Mouse (Mus musculus) MEL-GATA-1-ER (cell line): ENCODE measurements at regions not wholly inside any gene's neighbourhood (a gene's known extent, or its start where the extent isn't known, plus 50 kb on each side); places are given as distances from the start of the nearest gene placed in this dataset.
"Not testable (repeated sequence)": the region's sequence is repeated elsewhere in the genome, so short reads cannot be mapped to it uniquely, and the experiment has no call there.

Experiments used
- DNase-seq: peaks from one replicate; pipeline ENCODE4 v3.0.0-alpha.2; 2012; ENCODE audit warnings: low read depth; ENCODE audit errors: extremely low read depth

GRCm38 (mm10) chr14:36155757-36156156 lies 61.0 kb downstream of the 4930474N05Rik start:
- DNase-seq, result no peak

- DNase-seq, result no peak
Measured at GRCm38 (mm10) chr14:36156175-36156574, 61.5 kb downstream of the 4930474N05Rik start.

- DNase-seq, result no peak
Measured at GRCm38 (mm10) chr14:36183701-36184100, 89.0 kb downstream of the 4930474N05Rik start.

GRCm38 (mm10) chr14:36196517-36196916 lies 101.8 kb downstream of the 4930474N05Rik start:
- DNase-seq, result no peak

- no peak for DNase-seq
Measured at GRCm38 (mm10) chr14:36198396-36198795, 103.7 kb downstream of the 4930474N05Rik start.

- DNase-seq, result no peak
Measured at GRCm38 (mm10) chr14:36203855-36204254, 109.1 kb downstream of the 4930474N05Rik start.

GRCm38 (mm10) chr14:36212830-36213229 lies 118.1 kb downstream of the 4930474N05Rik start:
- DNase-seq, result no peak

- DNase-seq, result no peak
Measured at GRCm38 (mm10) chr14:36245849-36246248, 151.1 kb downstream of the 4930474N05Rik start.

GRCm38 (mm10) chr14:36262126-36262525 lies 167.4 kb downstream of the 4930474N05Rik start:
- no peak for DNase-seq

GRCm38 (mm10) chr14:36283825-36284414 lies 189.2 kb downstream of the 4930474N05Rik start:
- no peak for DNase-seq

GRCm38 (mm10) chr14:36288697-36289286 lies 194.1 kb downstream of the 4930474N05Rik start:
- DNase-seq, result no peak

GRCm38 (mm10) chr14:36310324-36310723 lies 215.6 kb downstream of the 4930474N05Rik start:
- no peak for DNase-seq

GRCm38 (mm10) chr14:36314673-36315072 lies 220.0 kb downstream of the 4930474N05Rik start:
- DNase-seq, result not testable (repeated sequence)

GRCm38 (mm10) chr14:36316418-36317111 lies 221.8 kb downstream of the 4930474N05Rik start:
- peak; percentile 2 for DNase-seq

GRCm38 (mm10) chr14:36328258-36328891 lies 233.7 kb downstream of the 4930474N05Rik start:
- no peak for DNase-seq

- no peak for DNase-seq
Measured at GRCm38 (mm10) chr14:36340832-36341231, 246.1 kb downstream of the 4930474N05Rik start.
